Mouse (Mus musculus) testis, adult 2 months (tissue): ENCODE measurements at regions not wholly inside any gene's neighbourhood (a gene's known extent, or its start where the extent isn't known, plus 50 kb on each side); places are given as distances from the start of the nearest gene placed in this dataset.

Experiments used
- CTCF ChIP-seq: fragments of 200-500 bp; IDR thresholded peaks from 2 replicates; pipeline ENCODE4 v1.5.1; 2012; ENCODE audit warnings: low read depth, mild to moderate bottlenecking, inconsistent platforms, low read length, moderate library complexity; ENCODE audit not compliant: control insufficient read depth, insufficient read depth, insufficient replicate concordance
- POLR2A ChIP-seq: fragments of 200-500 bp; IDR thresholded peaks from 2 replicates; pipeline ENCODE4 v1.6.1; 2012; ENCODE audit warnings: low read depth, mild to moderate bottlenecking, inconsistent platforms, low read length, moderate library complexity; ENCODE audit not compliant: control insufficient read depth

GRCm38 (mm10) chr3:41220746-41221145 lies 137.9 kb upstream of the Pgrmc2 start:
- no peak for TF ChIP-seq CTCF
- TF ChIP-seq POLR2A, result no peak
